Mouse (Mus musculus) frontal cortex, postnatal 36 days (tissue): ENCODE data around the gene Fam71f1.
"Not testable (repeated sequence)": the region's sequence is repeated elsewhere in the genome, so short reads cannot be mapped to it uniquely, and the experiment has no call there.

ENCODE experiments used
- DNase-seq, 2 experiments: peaks; one replicate each; pipeline ENCODE4 v3.0.0; 2022; ENCODE audit warnings: low spot score in 2 of 2

Fam71f1 gene

DNA sequence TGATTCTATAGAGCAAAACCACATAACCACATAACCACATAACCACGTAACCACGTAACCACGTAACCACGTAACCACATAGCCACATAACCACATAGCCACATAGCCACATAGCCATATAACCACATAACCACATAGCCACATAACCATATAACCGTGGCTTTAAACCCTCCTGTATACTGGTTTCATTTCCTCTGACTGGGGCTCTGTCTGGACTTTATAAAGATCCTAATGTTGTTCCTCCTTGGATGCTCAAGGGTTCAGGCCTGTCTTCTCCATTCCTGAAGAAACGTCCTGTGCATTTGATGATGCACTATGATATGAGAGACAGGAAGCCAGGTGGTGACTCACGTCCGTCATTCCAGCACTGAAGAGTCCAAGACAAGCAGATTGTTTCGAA is 8.0 kb downstream of the Fam71f1 start:
- no peak for DNase-seq

DNA sequence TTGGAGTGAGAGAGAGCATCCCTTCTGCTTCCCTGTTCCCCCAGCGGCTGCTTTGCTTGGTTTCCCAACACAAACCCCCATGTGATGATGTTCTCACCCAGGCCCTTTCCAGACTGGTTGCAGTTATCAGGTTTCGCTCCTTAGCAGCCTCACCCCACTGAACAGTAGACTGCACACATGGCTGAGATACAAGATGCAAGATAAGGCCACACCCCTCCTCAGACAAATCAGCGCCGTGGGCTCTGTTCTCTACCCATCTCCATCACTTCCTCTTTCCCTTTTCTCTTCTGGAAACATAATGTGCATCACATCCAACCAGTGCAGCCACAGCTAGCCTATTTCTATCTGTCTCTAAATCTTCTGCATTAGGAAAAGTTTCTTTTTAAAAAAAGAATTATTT is 10.6 kb downstream of the Fam71f1 start:
- DNase-seq, result no peak

DNA sequence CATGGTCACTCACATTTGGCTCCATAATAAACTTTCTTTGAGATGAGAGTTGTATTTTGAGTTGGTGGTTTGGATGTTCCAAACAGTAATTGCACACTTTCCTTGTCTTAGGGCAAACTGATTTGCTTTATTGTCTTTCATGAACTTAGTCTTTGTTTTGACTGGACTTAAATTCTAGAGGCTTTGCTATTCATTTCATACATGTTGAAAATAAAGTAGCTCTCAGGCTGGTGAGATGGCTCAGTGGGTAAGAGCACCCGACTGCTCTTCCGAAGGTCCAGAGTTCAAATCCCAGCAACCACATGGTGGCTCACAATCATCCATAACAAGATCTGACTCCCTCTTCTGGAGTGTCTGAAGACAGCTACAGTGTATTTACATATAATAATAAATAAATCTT is 27.6 kb downstream of the Fam71f1 start:
- DNase-seq, result not testable (repeated sequence)

DNA sequence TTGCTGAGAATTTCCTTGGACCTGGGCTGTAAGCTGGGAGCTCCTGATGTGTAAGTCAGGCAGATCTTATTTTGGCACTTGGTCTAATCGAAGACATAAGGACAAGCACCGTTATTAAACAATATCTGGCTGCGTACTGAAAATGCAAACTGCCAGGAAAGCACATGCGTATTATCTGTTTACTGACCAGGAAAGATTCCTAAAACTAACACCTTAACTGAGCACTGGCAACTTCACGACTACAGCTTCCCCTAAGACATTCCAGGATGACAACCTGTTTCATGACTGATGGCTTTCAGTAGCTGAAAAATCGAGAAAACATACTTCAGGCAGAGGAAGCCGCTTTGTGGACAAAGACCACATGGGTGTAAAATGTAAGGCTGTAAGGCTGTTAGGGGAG is 28.2 kb downstream of the Fam71f1 start:
- DNase-seq, result no peak

DNA sequence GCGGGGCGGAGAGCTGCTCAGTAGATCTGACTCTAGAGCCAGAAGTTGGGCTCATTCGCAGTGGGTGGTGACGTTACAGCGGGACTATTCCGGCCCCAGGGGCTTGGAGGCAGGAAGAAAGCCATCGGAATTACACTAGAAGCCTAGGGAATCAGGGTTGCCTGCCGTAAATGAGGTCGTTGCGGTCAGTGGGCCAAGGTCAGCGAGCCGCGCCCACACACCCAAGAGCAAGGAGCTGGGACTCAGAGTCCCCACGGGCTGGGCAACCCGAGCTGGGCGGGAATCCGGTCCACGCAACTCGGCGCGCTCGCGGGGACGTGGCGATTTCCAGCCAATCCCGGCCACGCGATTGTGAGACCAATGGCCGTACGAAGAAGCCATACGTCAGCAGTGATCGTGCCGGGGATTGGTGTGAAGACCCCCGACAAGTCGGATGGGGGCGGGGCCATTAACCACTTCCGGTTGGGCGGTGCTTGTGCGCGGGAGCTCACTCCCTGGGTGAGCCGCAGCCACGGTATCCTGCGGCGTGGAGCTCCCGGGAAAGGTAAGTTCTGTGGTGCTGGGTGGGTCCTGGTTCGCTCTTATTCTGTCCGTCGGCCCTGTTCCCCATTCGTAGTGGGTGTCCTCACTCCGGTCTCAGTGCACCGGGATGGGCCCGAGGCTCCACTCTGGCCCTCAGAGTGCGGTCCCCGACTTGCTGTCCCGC is 28.9 kb downstream of the Fam71f1 start, which contains the start of gene Calu:
Calu (plus strand) TSS at position 405 of the 706 bp plus-strand sequence.
- DNase-seq, result peak; percentile 99

DNA sequence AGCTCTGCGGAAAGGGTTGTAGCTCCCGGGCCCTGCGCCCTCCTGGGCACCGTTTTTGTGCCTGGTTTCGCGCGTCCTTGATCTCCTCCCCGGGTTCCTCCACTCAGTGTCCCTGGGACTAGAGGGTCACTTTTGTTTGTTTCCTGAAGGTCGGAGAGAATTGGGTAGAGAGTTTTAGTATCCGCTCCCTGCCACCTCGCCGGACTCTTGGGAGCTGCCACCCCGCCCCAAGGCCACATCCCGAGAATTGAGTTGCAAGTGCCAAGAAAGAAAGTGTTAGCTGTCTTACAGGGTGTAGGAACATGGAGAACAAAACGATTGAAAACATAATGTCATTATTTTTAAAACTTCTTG is 29.4 kb downstream of the Fam71f1 start:
- no peak for DNase-seq

DNA sequence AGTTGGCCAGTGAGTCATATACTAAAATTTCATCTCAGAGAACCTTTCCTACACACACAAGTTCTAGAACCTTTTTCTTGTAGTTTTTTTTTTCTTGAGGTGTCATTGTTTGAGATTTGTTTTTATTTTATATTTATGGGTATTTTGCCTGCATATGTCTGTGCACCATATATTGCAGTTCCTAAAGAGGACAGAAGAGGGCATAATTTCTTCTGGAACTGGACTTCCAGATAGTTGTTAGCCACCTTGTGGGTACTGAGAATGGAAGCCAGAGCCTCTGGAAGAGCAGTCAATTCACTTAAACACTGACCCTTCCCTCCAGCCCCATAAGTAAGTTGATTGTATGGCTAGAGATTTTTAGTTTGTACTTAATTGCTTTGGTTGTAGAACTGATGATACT is 32.7 kb downstream of the Fam71f1 start:
- no peak for DNase-seq

DNA sequence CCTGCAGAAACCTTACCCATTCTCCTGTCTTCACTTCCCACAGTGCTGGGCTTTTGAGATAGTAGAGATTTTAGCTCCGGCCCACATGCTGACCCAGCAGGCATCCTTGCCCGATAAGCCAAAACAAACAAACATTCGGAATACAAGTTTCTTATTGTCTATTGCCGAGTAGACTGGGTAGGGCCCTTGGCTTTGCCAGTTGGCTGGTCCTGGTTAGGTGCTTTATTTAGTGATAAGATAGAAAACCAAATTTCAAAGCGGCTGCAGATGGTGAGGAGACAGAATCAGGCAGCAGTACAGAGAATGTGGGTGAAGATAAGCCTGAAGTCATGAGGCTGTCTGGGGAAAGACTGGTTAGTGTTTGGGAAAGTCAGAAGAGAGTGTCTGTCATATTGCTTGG is 33.9 kb downstream of the Fam71f1 start:
- DNase-seq, result no peak

DNA sequence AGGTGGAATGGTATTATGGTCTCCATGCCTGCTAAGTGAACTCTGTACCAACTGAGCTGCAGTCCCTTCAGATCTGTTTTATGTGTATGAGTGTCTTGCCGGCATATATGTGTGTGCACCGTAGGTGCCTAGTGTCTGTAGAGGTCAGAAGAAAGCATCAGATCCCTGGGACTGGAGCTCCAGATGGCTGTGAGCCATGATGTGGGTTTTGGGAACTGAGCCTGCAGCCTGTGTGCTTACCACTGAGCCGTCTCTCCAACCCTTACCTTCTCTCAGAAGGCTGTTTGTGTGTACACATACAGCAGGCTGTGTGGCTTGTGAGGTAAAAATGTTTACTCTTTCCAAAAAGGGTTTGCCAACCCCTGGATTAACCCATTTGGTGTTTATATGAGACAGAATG is 40.4 kb downstream of the Fam71f1 start:
- no peak for DNase-seq

DNA sequence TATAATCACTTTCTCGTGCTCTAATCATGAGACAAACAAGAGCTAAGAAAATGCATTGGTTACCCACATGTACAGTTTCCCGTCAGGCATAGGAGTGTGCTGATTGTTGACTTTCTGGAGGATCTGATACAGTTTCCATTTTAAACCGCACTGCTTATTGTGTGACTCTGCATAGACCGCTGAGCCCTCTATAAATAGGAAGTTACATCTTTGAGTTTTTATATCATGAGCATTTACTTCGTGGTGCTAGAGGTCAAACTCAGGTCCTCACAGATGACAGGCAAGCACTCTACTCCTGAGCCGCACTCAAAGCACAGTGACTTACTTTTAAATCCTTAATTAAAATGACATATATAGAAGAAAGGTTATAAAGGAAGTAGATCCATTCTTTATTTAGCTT is 41.3 kb downstream of the Fam71f1 start:
- DNase-seq, result no peak

DNA sequence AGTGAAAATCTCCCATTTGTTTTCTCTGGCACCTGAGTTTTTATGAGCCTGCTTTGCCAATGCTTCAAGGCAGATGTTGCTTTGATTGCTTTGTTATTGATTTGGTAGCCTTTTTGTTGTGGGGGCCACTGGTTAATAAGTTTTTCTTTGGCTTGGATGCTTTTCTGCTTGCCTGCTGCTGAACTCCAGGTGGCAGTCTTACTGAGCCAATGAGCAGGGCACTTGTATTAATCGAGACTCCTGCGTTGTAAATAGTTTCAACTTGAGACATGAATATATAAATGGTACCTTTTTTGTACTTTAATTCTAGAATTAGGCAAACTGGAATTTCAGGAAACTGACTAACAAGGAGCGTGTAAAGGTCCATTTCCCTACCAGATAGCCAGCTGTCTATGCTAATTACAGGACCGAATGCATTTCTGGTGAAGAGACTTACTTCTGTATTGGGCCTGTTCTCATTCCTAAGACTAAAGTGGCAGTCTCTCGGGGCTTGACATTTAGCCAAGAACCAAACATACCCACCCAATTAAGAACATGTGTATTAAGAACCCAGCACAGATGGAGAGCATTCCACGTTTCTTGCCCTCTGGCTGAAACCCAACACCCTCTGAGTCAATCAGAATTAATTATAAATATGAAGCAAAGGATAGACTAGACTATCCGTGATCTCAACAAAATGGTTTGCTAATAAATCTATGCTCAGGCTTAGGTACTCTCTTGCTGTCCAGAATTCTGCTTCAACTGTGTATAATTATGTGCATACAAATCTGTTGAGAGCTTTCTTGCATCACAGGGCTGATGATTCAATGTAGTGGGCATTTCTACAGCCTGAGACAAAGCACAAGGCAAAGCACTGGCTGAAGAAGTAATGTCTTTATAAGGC is 43.5 kb downstream of the Fam71f1 start:
- DNase-seq, result no peak

DNA sequence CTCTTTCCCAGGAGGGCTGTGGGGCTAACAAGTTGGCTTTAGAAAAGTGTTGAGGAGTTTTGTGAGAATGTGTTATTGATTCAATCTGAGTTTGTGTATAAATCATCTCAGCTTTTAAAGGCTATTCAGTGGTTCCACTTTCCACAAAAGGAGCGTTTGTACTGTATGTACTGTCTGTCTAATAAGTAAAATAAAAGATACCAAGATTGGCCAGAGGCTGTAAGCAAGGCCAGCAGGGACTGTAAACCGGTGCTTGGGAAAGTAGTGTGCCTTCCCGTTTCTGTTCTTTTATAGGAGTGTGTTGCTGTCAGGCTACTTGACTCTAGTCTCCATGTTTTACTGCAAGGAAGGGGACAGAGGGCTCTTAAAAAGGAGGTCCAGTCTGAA is 44.2 kb downstream of the Fam71f1 start:
- no peak for DNase-seq

DNA sequence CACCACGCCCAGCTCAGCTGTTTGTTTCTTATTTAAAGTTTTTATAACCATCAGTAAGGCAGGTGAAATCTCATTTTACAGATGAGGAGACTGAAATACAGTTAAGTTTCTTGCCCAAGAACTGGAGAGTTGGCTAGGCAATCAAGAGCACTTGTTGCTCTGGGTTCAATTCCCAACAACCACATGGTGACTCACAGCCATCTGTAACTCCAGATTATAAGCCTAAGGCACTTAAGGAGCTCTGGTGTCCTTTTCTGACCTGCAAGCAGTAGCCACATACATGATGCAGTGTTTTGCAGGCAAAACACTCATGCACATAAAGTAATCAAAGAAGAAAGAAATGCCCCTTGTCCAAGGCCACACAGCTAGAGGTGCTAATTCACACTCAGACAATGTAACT is 46.3 kb downstream of the Fam71f1 start:
- no peak for DNase-seq

DNA sequence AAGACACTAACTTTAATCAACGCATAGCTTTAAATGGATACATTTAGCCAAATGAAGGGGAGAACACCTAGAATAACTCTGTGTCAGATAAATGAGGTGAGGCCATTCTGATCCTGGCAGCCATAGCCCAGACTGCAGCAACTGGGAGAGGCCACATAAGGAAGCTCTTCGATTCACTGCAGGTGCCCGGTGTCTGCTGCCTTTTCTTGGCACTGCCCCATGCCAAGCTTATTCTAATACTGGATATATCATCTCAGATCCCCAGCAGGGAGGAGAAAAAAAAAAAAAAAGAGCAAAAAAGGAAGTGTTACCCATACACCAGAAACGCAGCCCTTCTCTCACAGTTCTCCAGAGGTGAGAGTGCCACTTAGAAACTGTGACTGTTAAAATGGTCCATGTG is 58.4 kb downstream of the Fam71f1 start:
- no peak for DNase-seq

DNA sequence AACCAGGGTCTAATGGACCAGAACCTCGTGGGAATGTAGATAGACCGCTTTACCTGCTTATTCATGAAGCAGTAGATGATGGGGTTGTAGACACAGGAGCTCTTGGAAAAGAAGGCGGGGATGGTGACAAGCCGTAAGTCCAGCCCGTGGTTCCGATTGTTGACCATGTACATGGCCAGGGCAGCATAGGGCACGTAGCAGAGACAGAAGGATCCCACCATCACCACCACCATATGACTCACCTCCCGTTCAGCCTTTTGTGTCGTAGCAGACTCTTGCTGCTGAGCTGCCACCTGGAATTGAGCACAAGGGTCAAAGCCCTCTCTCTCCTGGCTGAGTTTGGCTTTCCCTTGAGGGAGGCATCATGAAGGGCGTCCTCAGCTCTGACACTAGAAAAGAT is 59.7 kb downstream of the Fam71f1 start:
- no peak for DNase-seq

DNA sequence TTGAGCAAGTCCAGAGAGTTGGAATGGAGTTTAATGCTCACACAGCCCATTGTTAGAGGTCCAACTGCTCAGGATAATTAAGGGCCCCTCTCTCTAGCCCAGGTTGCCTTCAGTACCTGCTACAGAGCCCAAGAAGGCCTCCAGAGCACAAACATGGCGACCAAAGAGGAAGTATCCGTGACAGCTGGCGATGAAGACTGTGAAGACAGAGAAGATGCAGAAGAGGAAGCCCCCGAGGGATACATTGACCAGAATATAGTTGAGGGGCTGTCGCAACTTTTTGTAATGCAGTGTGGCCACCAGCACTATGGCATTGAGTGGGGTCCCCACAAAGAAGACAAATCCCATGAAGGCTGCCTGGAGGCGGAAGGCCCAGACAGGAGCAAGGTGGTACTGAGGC is 61.0 kb downstream of the Fam71f1 start:
- no peak for DNase-seq

DNA sequence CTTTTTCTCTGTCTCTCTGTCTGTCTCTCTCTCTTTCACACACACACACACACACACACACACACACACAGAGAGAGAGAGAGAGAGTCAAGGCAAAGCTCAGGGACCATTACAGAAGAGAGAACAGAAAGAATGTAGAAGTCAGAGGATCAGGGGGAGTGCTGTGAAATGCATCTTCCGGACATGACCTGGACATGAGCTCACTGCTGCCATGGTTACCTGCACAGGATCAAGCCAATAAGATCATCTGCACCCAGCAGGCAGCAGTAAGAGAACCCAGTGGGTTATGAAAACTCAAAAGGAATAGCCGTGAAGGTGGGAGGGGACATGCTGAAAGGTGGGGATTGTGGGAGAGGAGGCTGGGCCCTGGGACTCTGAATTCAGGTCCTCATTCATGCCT is 63.5 kb downstream of the Fam71f1 start:
- no peak for DNase-seq
